Mouse (Mus musculus) CH12F3 (cell line): ENCODE data around the gene Hhat.

Experiments
- in situ Hi-C: fragments of 300-500 bp; cut with MboI; formaldehyde crosslinking; loops from 2 replicates; pipeline ENCODE4 v1.14.3; 2020; ENCODE audit warnings: low sequenced_read_pairs

Hhat gene

GRCm38 (mm10) chr1:192770495-192771331, at the start of gene Hhat:
Gene Hhat (minus strand): TSS chr1:192771223.
- in situ Hi-C loops: no loop called here

GRCm38 (mm10) chr1:192818334-192818733, 47.3 kb upstream of the Hhat start:
- in situ Hi-C loops: no loop called here

- in situ Hi-C loops: no loop called here
Measured at GRCm38 (mm10) chr1:192815789-192816188, 44.8 kb upstream of the Hhat start.

- in situ Hi-C loops: no loop called here
Measured at GRCm38 (mm10) chr1:192814700-192815099, 43.7 kb upstream of the Hhat start.

GRCm38 (mm10) chr1:192812758-192813157, 41.7 kb upstream of the Hhat start:
- in situ Hi-C loops: no loop called here

- in situ Hi-C loops: no loop called here
Measured at GRCm38 (mm10) chr1:192812290-192812689, 41.3 kb upstream of the Hhat start.

- in situ Hi-C loops: no loop called here
Measured at GRCm38 (mm10) chr1:192806168-192807157, 35.4 kb upstream of the Hhat start.

GRCm38 (mm10) chr1:192800338-192800737, 29.3 kb upstream of the Hhat start:
- in situ Hi-C loops: no loop called here

GRCm38 (mm10) chr1:192799165-192799991, 28.4 kb upstream of the Hhat start:
- in situ Hi-C loops: no loop called here

GRCm38 (mm10) chr1:192798212-192799164, 27.5 kb upstream of the Hhat start:
- in situ Hi-C loops: no loop called here

- in situ Hi-C loops: no loop called here
Measured at GRCm38 (mm10) chr1:192797011-192797274, 25.9 kb upstream of the Hhat start.

GRCm38 (mm10) chr1:192796201-192797010, 25.4 kb upstream of the Hhat start:
- in situ Hi-C loops: no loop called here

GRCm38 (mm10) chr1:192794957-192795745, 24.1 kb upstream of the Hhat start:
- in situ Hi-C loops: no loop called here

- in situ Hi-C loops: no loop called here
Measured at GRCm38 (mm10) chr1:192791897-192792361, 20.9 kb upstream of the Hhat start.

GRCm38 (mm10) chr1:192790442-192790841, 19.4 kb upstream of the Hhat start:
- in situ Hi-C loops: no loop called here

GRCm38 (mm10) chr1:192789828-192790227, 18.8 kb upstream of the Hhat start:
- in situ Hi-C loops: no loop called here

GRCm38 (mm10) chr1:192789111-192789522, 18.1 kb upstream of the Hhat start:
- in situ Hi-C loops: no loop called here

- in situ Hi-C loops: no loop called here
Measured at GRCm38 (mm10) chr1:192786194-192786593, 15.2 kb upstream of the Hhat start.
